Mouse (Mus musculus): ENCODE measurements around the gene Aak1.

DNA sequence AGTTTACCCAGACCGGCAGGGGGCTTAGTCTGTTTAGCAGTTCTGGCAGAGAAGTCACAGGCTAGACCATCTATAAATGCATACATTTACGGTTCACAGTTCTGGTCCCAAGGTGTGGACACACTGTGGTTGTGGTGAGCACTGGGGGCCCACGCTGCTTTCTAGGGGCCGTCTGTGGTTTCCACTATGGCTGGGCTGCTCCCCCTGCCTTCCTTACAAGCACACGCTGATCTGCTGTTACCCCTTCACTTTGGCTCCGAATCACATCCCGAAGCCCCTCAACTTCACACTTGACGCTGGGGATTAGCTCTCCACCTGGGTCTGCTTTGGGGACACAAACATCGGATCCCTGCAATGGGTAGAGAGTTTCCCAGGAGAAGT lies 26.3 kb upstream of the Aak1 start:
- no peak for TF ChIP-seq CTCF (IDR thresholded peaks at IDR 0.05; ENCODE audit: extremely low read depth, insufficient read depth, insufficient read length, insufficient replicate concordance)
- no peak for TF ChIP-seq POLR2A (IDR thresholded peaks at IDR 0.05; ENCODE audit: low read depth, low read length)
